Mouse (Mus musculus) midbrain, embryonic 12.5 days (tissue): ENCODE data around the gene Cers2. TPM values are rescaled to one million over a fixed set of nuclear protein-coding genes. Genes with fewer than 3 reads are reported as not detected.

Experiments used
- ATAC-seq: fragments of 200-750 bp; cut with Nextera tagmentation; 2 replicates; pipeline ENCODE4 v1.8.0; 2017; ENCODE audit warnings: low read depth, moderate TSS enrichment, moderate library complexity; ENCODE audit not compliant: low FRiP score
- H3K27ac ChIP-seq: fragments of 300-500 bp; sonication (generic); replicated peaks from 2 replicates; pipeline ENCODE4 v1.5.1; 2016; ENCODE audit warnings: mild to moderate bottlenecking
- H3K27me3 ChIP-seq: fragments of 300-500 bp; sonication (generic); 2 replicates; pipeline ENCODE4 v1.6.1; 2016; ENCODE audit warnings: mild to moderate bottlenecking
- H3K36me3 ChIP-seq: fragments of 300-500 bp; sonication (generic); 2 replicates; pipeline ENCODE4 v1.6.1; 2016
- H3K4me1 ChIP-seq: fragments of 300-500 bp; sonication (generic); 2 replicates; pipeline ENCODE4 v1.6.1; 2016
- H3K4me2 ChIP-seq: fragments of 300-500 bp; sonication (generic); replicated peaks from 2 replicates; pipeline ENCODE4 v1.6.1; 2016; ENCODE audit warnings: mild to moderate bottlenecking, moderate library complexity
- H3K4me3 ChIP-seq: fragments of 300-500 bp; sonication (generic); 2 replicates; pipeline ENCODE4 v1.5.1; 2016; ENCODE audit warnings: mild to moderate bottlenecking
- H3K9ac ChIP-seq: fragments of 300-500 bp; sonication (generic); replicated peaks from 2 replicates; pipeline ENCODE4 v1.6.1; 2016; ENCODE audit warnings: mild to moderate bottlenecking, moderate library complexity
- H3K9me3 ChIP-seq: fragments of 300-500 bp; sonication (generic); 2 replicates; pipeline ENCODE4 v1.6.1; 2016; ENCODE audit warnings: mild to moderate bottlenecking
- WGBS: fragments of 180-500 bp; shearing (Covaris S2); methylation state at CpG from one replicate; pipeline ENCODE4 v1.1.7; 2016; 5-methylcytosine and 5-hydroxymethylcytosine counted together
- polyA plus RNA-seq: library from polyadenylated mRNA; unstranded; fragments of >200 nt; fragmentation: Nextera tagmentation; extraction: Ambion mirVana; gene quantifications from 2 replicates; pipeline ENCODE4 v1.2.1, GENCODE M21; 2016

The Cers2 gene
- polyA plus RNA-seq, 1 experiment from 2014 or later: 109 TPM

- H3K9ac ChIP-seq: no peak overlapping the region
- H3K27me3 ChIP-seq: no peaks in the 10 kb centered on the region; the same call in 1 of the 2 replicates
- no peak overlapping the region for H3K4me2 ChIP-seq
- H3K4me1 ChIP-seq: peaks cover 24% of the 10 kb centered on the region
- 81% methylated on average over 6 of the region's 6 CpGs for WGBS
- H3K27ac ChIP-seq: no peak overlapping the region
- H3K4me3 ChIP-seq: no peak overlapping the region
- no peak for ATAC-seq
- H3K9me3 ChIP-seq: no peaks in the 10 kb centered on the region
- no peaks in the 10 kb centered on the region for H3K36me3 ChIP-seq
These were observed 2.0 kb upstream of the Cers2 start for GRCm38 (mm10) chr3:95312623-95313022.

DNA sequence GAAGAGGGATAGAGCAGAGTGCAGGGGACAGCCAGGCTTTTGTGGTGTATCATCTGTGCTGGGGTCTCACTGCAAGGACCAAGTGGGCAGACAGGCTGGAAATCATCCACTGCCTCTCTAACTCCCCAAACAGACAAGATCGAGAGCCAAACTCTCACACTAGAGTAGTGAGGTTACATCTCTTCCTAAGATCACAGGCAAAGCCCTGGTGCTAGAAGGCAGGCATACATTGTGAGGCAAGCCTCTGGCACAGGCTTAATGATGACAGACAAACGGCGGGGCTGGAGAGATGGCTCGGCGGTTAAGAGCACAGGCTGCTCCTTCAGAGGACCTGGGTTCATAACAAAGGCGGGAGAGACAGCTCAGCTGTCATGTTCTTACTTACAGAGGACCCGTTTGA is 1.1 kb upstream of the Cers2 start:
- Histone ChIP-seq H3K36me3 (no peaks in the 10 kb centered on the region), H3K4me2 (no peak overlapping the region), H3K27ac (no peak overlapping the region), H3K9me3 (no peaks in the 10 kb centered on the region), H3K4me3 (no peak overlapping the region), H3K9ac (no peak overlapping the region), H3K27me3 (no peaks in the 10 kb centered on the region; the same call in 1 of the 2 replicates), H3K4me1 (peaks cover 28% of the 10 kb centered on the region)
- 37% methylated on average over 7 of the region's 7 CpGs for WGBS
- ATAC-seq: no peak

GRCm38 (mm10) chr3:95314075-95314474 is 516 bp upstream of the Cers2 start:
- H3K4me2 ChIP-seq: peak overlapping the region; percentile 68
- ATAC-seq: no peak
- no peak overlapping the region for H3K9ac ChIP-seq
- WGBS: 62% methylated on average over 6 of the region's 6 CpGs
- H3K27me3 ChIP-seq: no peaks in the 10 kb centered on the region; the same call in 1 of the 2 replicates
- H3K4me1 ChIP-seq: peaks cover 34% of the 10 kb centered on the region
- peak overlapping the region; percentile 92; the same call in 1 of the 2 replicates for H3K27ac ChIP-seq
- H3K9me3 ChIP-seq: no peaks in the 10 kb centered on the region
- no peaks in the 10 kb centered on the region for H3K36me3 ChIP-seq
- peak overlapping the region; percentile 80; the same call in 1 of the 2 replicates for H3K4me3 ChIP-seq

- Histone ChIP-seq H3K9me3 (no peaks in the 10 kb centered on the region), H3K27ac (peak overlapping the region; percentile 92), H3K4me3 (peak overlapping the region; percentile 80), H3K4me1 (peaks cover 38% of the 10 kb centered on the region), H3K27me3 (no peaks in the 10 kb centered on the region; the same call in 1 of the 2 replicates), H3K4me2 (peak overlapping the region; percentile 68), H3K9ac (peak overlapping the region; percentile 96), H3K36me3 (peaks cover 4% of the 10 kb centered on the region; the same call in 1 of the 2 replicates)
- under 1% methylated on average over 69 of the region's 71 CpGs for WGBS
- ATAC-seq: peak; percentile 91
These were observed 678 bp downstream of the Cers2 start for GRCm38 (mm10) chr3:95315094-95315843.

- 14% methylated on average over 9 of the region's 9 CpGs for WGBS
These were observed 1.4 kb downstream of the Cers2 start for GRCm38 (mm10) chr3:95315844-95316550.

DNA sequence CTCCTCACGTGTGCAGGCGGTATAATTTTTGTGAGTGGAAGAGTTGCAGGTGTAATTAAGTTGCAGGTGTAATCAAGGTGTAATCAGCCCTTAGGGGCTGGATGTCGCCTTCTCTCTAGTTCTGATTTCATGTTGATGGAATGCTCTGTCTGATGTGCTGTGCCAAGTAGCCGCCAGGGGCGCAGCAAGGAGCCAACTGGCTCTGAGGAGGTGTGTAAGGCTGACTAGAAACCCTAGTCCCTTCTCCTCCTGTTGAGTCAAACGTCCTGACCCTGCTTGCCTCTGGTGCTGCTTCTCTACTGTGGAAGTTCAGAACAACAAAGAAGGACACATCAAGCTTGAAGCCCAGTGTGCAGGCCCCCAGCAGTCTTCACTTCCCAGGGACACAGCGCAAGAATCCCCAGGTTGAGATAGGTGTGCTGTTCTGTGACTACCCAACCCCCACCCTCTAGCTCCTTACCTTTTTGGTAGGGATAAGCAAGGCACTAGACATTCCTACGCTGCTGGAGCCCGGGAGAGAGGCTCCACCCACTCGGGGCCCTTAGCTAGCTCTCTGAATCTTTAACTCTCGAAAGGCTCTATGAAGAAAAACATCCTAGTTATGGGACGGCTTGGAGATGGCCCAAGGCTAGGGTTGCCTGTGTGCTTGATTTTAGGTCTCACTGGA is 3.0 kb downstream of the Cers2 start:
- Histone ChIP-seq H3K4me3 (no peak overlapping the region), H3K4me2 (no peak overlapping the region), H3K36me3 (peaks cover 27% of the 10 kb centered on the region), H3K27me3 (no peaks in the 10 kb centered on the region; the same call in 1 of the 2 replicates), H3K9ac (no peak overlapping the region), H3K9me3 (no peaks in the 10 kb centered on the region), H3K27ac (no peak overlapping the region), H3K4me1 (peaks cover 39% of the 10 kb centered on the region)
- WGBS: 24% methylated on average over 12 of the region's 12 CpGs
- ATAC-seq: no peak

More at GRCm38 (mm10) chr3:95315844-95316550, 1.4 kb downstream of the Cers2 start:
- peaks cover 12% of the 10 kb centered on the region for H3K36me3 ChIP-seq
- no peaks in the 10 kb centered on the region for H3K9me3 ChIP-seq
- H3K4me2 ChIP-seq: peak overlapping the region; percentile 68
- H3K27me3 ChIP-seq: no peaks in the 10 kb centered on the region; the same call in 1 of the 2 replicates
- H3K4me3 ChIP-seq: peak overlapping the region; percentile 80
- peaks cover 39% of the 10 kb centered on the region for H3K4me1 ChIP-seq
- ATAC-seq: no peak
- H3K9ac ChIP-seq: peak overlapping the region; percentile 96
- H3K27ac ChIP-seq: peak overlapping the region; percentile 92

GRCm38 (mm10) chr3:95318548-95318947 is 4.0 kb downstream of the Cers2 start:
- Histone ChIP-seq H3K4me3 (no peak overlapping the region), H3K36me3 (peaks cover 37% of the 10 kb centered on the region), H3K9me3 (no peaks in the 10 kb centered on the region), H3K4me1 (peaks cover 39% of the 10 kb centered on the region), H3K4me2 (no peak overlapping the region), H3K27ac (no peak overlapping the region), H3K27me3 (no peaks in the 10 kb centered on the region; the same call in 1 of the 2 replicates), H3K9ac (no peak overlapping the region)
- 39% methylated on average over 6 of the region's 6 CpGs for WGBS
- ATAC-seq: no peak

GRCm38 (mm10) chr3:95319110-95319509 is 4.5 kb downstream of the Cers2 start:
- H3K27ac ChIP-seq: no peak overlapping the region
- H3K4me3 ChIP-seq: no peak overlapping the region
- H3K4me2 ChIP-seq: no peak overlapping the region
- ATAC-seq: no peak
- 80% methylated on average over 2 of the region's 2 CpGs for WGBS
- no peaks in the 10 kb centered on the region for H3K9me3 ChIP-seq
- H3K27me3 ChIP-seq: no peaks in the 10 kb centered on the region
- H3K4me1 ChIP-seq: peaks cover 38% of the 10 kb centered on the region
- peaks cover 43% of the 10 kb centered on the region for H3K36me3 ChIP-seq
- no peak overlapping the region for H3K9ac ChIP-seq

- Histone ChIP-seq H3K27me3 (no peaks in the 10 kb centered on the region), H3K9me3 (no peaks in the 10 kb centered on the region), H3K9ac (no peak overlapping the region), H3K4me3 (no peak overlapping the region), H3K36me3 (peaks cover 51% of the 10 kb centered on the region), H3K27ac (no peak overlapping the region), H3K4me1 (peaks cover 32% of the 10 kb centered on the region), H3K4me2 (no peak overlapping the region)
- no peak for ATAC-seq
- 78% methylated on average over 12 of the region's 12 CpGs for WGBS
These were observed 5.4 kb downstream of the Cers2 start for GRCm38 (mm10) chr3:95319701-95320625.

- 95% methylated on average over 3 of the region's 3 CpGs for WGBS
- Histone ChIP-seq H3K27me3 (no peaks in the 10 kb centered on the region), H3K36me3 (peaks cover 85% of the 10 kb centered on the region), H3K4me2 (no peak overlapping the region), H3K4me3 (no peak overlapping the region), H3K9ac (no peak overlapping the region), H3K27ac (no peak overlapping the region), H3K9me3 (no peaks in the 10 kb centered on the region), H3K4me1 (peaks cover 11% of the 10 kb centered on the region; the same call in 1 of the 2 replicates)
- no peak for ATAC-seq
These were observed 8.8 kb downstream of the Cers2 start for GRCm38 (mm10) chr3:95323429-95323828.
